Mouse (Mus musculus): Measurements from ENCODE around the gene Fgf14. TPM values are rescaled to one million over a fixed set of nuclear protein-coding genes. Genes with fewer than 3 reads are reported as not detected.

Gene Fgf14
- polyA plus RNA-seq, 1 experiment from 2014 or later: 1.3 TPM

GRCm38 (mm10) chr14:124532051-124532450, 144.9 kb downstream of the Fgf14 start:
- H3K9me3 ChIP-seq (ENCODE audit: control insufficient read depth, low read length): no peaks in the 10 kb centered on the region

GRCm38 (mm10) chr14:124512009-124512408, 164.9 kb downstream of the Fgf14 start:
- Histone ChIP-seq H3K4me3 (ENCODE audit: low read length) (no peak overlapping the region), H3K4me2 (ENCODE audit: low read depth, low read length) (no peak overlapping the region), H3K36me3 (ENCODE audit: control insufficient read depth, insufficient read depth, low read length) (no peaks in the 10 kb centered on the region), H3K27ac (ENCODE audit: low read length) (no peak overlapping the region), H3K4me1 (ENCODE audit: control insufficient read depth, insufficient read depth, low read length) (no peaks in the 10 kb centered on the region), H3K9ac (ENCODE audit: low read depth, low read length) (no peak overlapping the region), H3K27me3 (replicated peaks; ENCODE audit: control insufficient read depth, insufficient read depth, low read length) (no peaks in the 10 kb centered on the region), H3K9me3 (ENCODE audit: control insufficient read depth, low read length) (no peaks in the 10 kb centered on the region)
- 48% methylated on average over 1 of the region's 1 CpGs for WGBS
- ATAC-seq: peak; percentile 93

More at GRCm38 (mm10) chr14:124532051-124532450, 144.9 kb downstream of the Fgf14 start:
- Histone ChIP-seq H3K27me3 (replicated peaks; ENCODE audit: control insufficient read depth, insufficient read depth, low read length) (no peaks in the 10 kb centered on the region), H3K4me2 (ENCODE audit: low read depth, low read length) (no peak overlapping the region), H3K9ac (ENCODE audit: low read depth, low read length) (no peak overlapping the region), H3K36me3 (ENCODE audit: control insufficient read depth, insufficient read depth, low read length) (no peaks in the 10 kb centered on the region), H3K4me1 (ENCODE audit: control insufficient read depth, insufficient read depth, low read length) (no peaks in the 10 kb centered on the region), H3K4me3 (ENCODE audit: low read length) (no peak overlapping the region), H3K27ac (ENCODE audit: low read length) (no peak overlapping the region)
- 75% methylated on average over 1 of the region's 1 CpGs for WGBS
- no peak for ATAC-seq

GRCm38 (mm10) chr14:124488971-124489370, 188.0 kb downstream of the Fgf14 start:
- H3K27me3 ChIP-seq (replicated peaks; ENCODE audit: control insufficient read depth, insufficient read depth, low read length): no peaks in the 10 kb centered on the region

GRCm38 (mm10) chr14:124485261-124485660, 191.7 kb downstream of the Fgf14 start:
- Histone ChIP-seq H3K4me2 (ENCODE audit: low read depth, low read length) (no peak overlapping the region), H3K27ac (ENCODE audit: low read length) (no peak overlapping the region), H3K9me3 (ENCODE audit: control insufficient read depth, low read length) (no peaks in the 10 kb centered on the region), H3K36me3 (ENCODE audit: control insufficient read depth, insufficient read depth, low read length) (no peaks in the 10 kb centered on the region), H3K9ac (ENCODE audit: low read depth, low read length) (no peak overlapping the region), H3K4me1 (ENCODE audit: control insufficient read depth, insufficient read depth, low read length) (no peaks in the 10 kb centered on the region), H3K27me3 (replicated peaks; ENCODE audit: control insufficient read depth, insufficient read depth, low read length) (no peaks in the 10 kb centered on the region), H3K4me3 (ENCODE audit: low read length) (no peak overlapping the region)
- no peak for ATAC-seq
- 55% methylated on average over 1 of the region's 1 CpGs for WGBS

More at GRCm38 (mm10) chr14:124488971-124489370, 188.0 kb downstream of the Fgf14 start:
- no peak overlapping the region for H3K27ac ChIP-seq (ENCODE audit: low read length)
- no peak overlapping the region for H3K9ac ChIP-seq (ENCODE audit: low read depth, low read length)
- no peaks in the 10 kb centered on the region for H3K36me3 ChIP-seq (ENCODE audit: control insufficient read depth, insufficient read depth, low read length)
- no peak overlapping the region for H3K4me2 ChIP-seq (ENCODE audit: low read depth, low read length)
- WGBS: 93% methylated on average over 1 of the region's 1 CpGs
- H3K9me3 ChIP-seq (ENCODE audit: control insufficient read depth, low read length): no peaks in the 10 kb centered on the region
- H3K4me1 ChIP-seq (ENCODE audit: control insufficient read depth, insufficient read depth, low read length): no peaks in the 10 kb centered on the region
- H3K4me3 ChIP-seq (ENCODE audit: low read length): no peak overlapping the region
- ATAC-seq: no peak

GRCm38 (mm10) chr14:124474066-124474667, 202.8 kb downstream of the Fgf14 start:
- ATAC-seq: peak; percentile 88
- Histone ChIP-seq H3K4me3 (ENCODE audit: low read length) (no peak overlapping the region), H3K36me3 (ENCODE audit: control insufficient read depth, insufficient read depth, low read length) (no peaks in the 10 kb centered on the region), H3K4me1 (ENCODE audit: control insufficient read depth, insufficient read depth, low read length) (no peaks in the 10 kb centered on the region), H3K27me3 (replicated peaks; ENCODE audit: control insufficient read depth, insufficient read depth, low read length) (no peaks in the 10 kb centered on the region), H3K27ac (ENCODE audit: low read length) (no peak overlapping the region), H3K4me2 (ENCODE audit: low read depth, low read length) (no peak overlapping the region), H3K9me3 (ENCODE audit: control insufficient read depth, low read length) (no peaks in the 10 kb centered on the region), H3K9ac (ENCODE audit: low read depth, low read length) (no peak overlapping the region)
- WGBS: 51% methylated on average over 2 of the region's 2 CpGs

- no peak overlapping the region for H3K4me3 ChIP-seq (ENCODE audit: low read length)
- H3K9me3 ChIP-seq (ENCODE audit: control insufficient read depth, low read length): no peaks in the 10 kb centered on the region
- 72% methylated on average over 2 of the region's 2 CpGs for whole genome bisulfite sequencing
- no peaks in the 10 kb centered on the region for H3K36me3 ChIP-seq (ENCODE audit: control insufficient read depth, insufficient read depth, low read length)
- no peaks in the 10 kb centered on the region for H3K27me3 ChIP-seq (replicated peaks; ENCODE audit: control insufficient read depth, insufficient read depth, low read length)
- no peaks in the 10 kb centered on the region for H3K4me1 ChIP-seq (ENCODE audit: control insufficient read depth, insufficient read depth, low read length)
- no peak for ATAC-seq
- H3K27ac ChIP-seq (ENCODE audit: low read length): no peak overlapping the region
- H3K9ac ChIP-seq (ENCODE audit: low read depth, low read length): no peak overlapping the region
- H3K4me2 ChIP-seq (ENCODE audit: low read depth, low read length): no peak overlapping the region
These were observed 206.0 kb downstream of the Fgf14 start for GRCm38 (mm10) chr14:124470909-124471308.

GRCm38 (mm10) chr14:124455120-124455519, 221.8 kb downstream of the Fgf14 start:
- no peak for ATAC-seq
- no peak overlapping the region for H3K27ac ChIP-seq (ENCODE audit: low read length)
- H3K27me3 ChIP-seq (replicated peaks; ENCODE audit: control insufficient read depth, insufficient read depth, low read length): no peaks in the 10 kb centered on the region
- no peak overlapping the region for H3K4me3 ChIP-seq (ENCODE audit: low read length)
- H3K4me1 ChIP-seq (ENCODE audit: control insufficient read depth, insufficient read depth, low read length): no peaks in the 10 kb centered on the region
- no peaks in the 10 kb centered on the region for H3K36me3 ChIP-seq (ENCODE audit: control insufficient read depth, insufficient read depth, low read length)
- no peak overlapping the region for H3K9ac ChIP-seq (ENCODE audit: low read depth, low read length)
- no peaks in the 10 kb centered on the region for H3K9me3 ChIP-seq (ENCODE audit: control insufficient read depth, low read length)
- H3K4me2 ChIP-seq (ENCODE audit: low read depth, low read length): no peak overlapping the region
- WGBS: 97% methylated on average over 1 of the region's 1 CpGs

GRCm38 (mm10) chr14:124446096-124446840, 230.7 kb downstream of the Fgf14 start:
- Histone ChIP-seq H3K9ac (ENCODE audit: low read depth, low read length) (no peak overlapping the region), H3K27me3 (replicated peaks; ENCODE audit: control insufficient read depth, insufficient read depth, low read length) (no peaks in the 10 kb centered on the region)
- WGBS: 67% methylated on average over 2 of the region's 2 CpGs

GRCm38 (mm10) chr14:124444831-124445230, 232.1 kb downstream of the Fgf14 start:
- no peak for ATAC-seq
- H3K27me3 ChIP-seq (replicated peaks; ENCODE audit: control insufficient read depth, insufficient read depth, low read length): no peaks in the 10 kb centered on the region
- H3K4me3 ChIP-seq (ENCODE audit: low read length): no peak overlapping the region
- no peak overlapping the region for H3K4me2 ChIP-seq (ENCODE audit: low read depth, low read length)
- H3K4me1 ChIP-seq (ENCODE audit: control insufficient read depth, insufficient read depth, low read length): no peaks in the 10 kb centered on the region
- no peaks in the 10 kb centered on the region for H3K9me3 ChIP-seq (ENCODE audit: control insufficient read depth, low read length)
- no peaks in the 10 kb centered on the region for H3K36me3 ChIP-seq (ENCODE audit: control insufficient read depth, insufficient read depth, low read length)
- no peak overlapping the region for H3K27ac ChIP-seq (ENCODE audit: low read length)
- H3K9ac ChIP-seq (ENCODE audit: low read depth, low read length): no peak overlapping the region

More at GRCm38 (mm10) chr14:124446096-124446840, 230.7 kb downstream of the Fgf14 start:
- no peaks in the 10 kb centered on the region for H3K9me3 ChIP-seq (ENCODE audit: control insufficient read depth, low read length)
- no peaks in the 10 kb centered on the region for H3K36me3 ChIP-seq (ENCODE audit: control insufficient read depth, insufficient read depth, low read length)
- H3K27ac ChIP-seq (ENCODE audit: low read length): no peak overlapping the region
- ATAC-seq: no peak
- no peaks in the 10 kb centered on the region for H3K4me1 ChIP-seq (ENCODE audit: control insufficient read depth, insufficient read depth, low read length)
- no peak overlapping the region for H3K4me3 ChIP-seq (ENCODE audit: low read length)
- no peak overlapping the region for H3K4me2 ChIP-seq (ENCODE audit: low read depth, low read length)
